Mouse (Mus musculus) ovary, postnatal 10 days (tissue): ENCODE measurements around the gene Hspa1b.
"Not testable (repeated sequence)": the region's sequence is repeated elsewhere in the genome, so short reads cannot be mapped to it uniquely, and the experiment has no call there.

Experiments
- DNase-seq: peaks from one replicate; pipeline ENCODE4 v3.0.0; 2022; ENCODE audit warnings: low spot score

Gene Hspa1b

DNA sequence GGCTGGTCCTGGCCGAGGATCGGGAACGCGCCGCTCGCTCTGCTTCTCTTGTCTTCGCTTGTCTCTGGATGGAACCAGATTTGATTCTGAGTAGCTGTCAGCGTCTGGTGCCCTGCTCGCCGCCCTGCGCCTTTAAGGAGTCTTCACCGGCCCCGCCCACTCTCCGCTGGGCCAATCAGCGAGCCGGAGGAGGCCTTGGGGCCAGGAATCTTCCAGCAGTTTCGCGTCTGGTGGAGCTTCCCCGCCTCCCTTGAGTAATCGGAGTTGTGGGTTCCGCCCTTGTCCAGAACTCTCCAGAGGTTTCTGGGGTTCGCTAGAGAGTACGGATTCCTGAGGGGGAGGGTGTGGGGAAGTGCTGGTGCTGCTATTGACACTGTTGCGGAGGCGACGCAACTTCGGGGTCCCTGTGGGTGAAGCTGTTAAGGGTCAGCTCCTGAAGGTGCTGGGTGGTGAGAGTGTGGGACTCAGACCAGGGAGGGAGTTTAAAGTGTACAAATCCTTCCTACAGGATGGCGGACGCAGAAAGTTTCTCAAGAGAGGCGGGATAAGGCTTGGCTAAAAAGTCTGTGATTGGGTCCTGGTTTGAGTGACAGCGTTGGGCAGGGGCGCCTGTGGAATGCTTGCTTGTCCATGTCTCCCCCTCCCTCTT, at the start of gene Hspa1b:
Gene Hspa1b, minus strand, starts transcription at position 109 of the 649 bp plus-strand sequence.
- DNase-seq = peak; percentile 71

DNA sequence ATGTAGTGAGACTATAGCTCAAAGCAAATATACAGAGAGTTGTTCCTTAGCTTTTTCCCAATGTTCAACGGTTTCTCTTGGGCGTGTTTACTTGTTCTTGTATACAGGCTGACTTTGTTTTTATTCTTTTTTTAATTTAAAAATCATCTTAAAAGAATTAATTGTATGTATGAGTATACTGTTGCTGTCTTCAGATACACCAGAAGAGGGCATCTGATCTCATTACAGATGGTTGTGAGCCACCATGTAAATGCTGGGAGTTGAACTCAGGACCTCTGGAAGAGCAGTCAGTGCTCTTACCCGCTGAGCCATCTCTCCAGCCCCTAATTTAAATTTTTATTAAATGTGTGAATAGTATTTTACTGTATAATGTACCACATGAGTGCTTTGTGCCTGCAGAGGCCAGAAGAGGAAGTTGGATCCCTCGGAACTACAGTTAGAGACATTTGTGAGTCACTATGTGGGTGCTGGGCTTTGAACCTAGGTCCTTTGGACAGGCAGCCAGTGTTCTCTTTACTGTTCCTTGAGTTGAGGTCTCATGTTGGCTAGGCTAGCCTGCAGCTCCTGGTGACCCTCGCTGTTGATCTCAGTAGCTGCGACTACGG, 48.5 kb upstream of the Hspa1b start:
- DNase-seq = no peak

- not testable (repeated sequence) for DNase-seq
Measured at GRCm38 (mm10) chr17:35005902-35006301, 46.9 kb upstream of the Hspa1b start.

DNA sequence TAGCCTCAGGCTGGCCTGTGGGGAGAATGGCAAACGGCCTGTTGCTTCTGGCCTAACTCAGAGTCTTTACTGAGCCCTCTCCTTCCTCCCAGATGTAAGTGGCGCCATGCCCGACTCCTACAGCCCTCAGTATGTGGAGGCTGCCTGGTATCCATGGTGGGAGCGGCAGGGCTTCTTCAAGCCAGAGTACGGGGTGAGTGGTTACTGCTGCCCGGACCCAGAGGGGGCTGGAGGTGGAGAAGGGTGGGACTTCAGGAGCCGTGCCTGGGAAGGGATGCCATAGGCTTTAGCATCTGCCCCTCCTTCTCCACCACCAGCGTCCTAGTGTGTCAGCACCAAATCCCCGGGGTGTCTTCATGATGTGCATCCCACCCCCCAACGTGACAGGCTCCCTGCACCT, 46.1 kb upstream of the Hspa1b start:
- DNase-seq = no peak

- no peak for DNase-seq
Measured at GRCm38 (mm10) chr17:35004075-35004717, 45.2 kb upstream of the Hspa1b start.

- no peak for DNase-seq
Measured at GRCm38 (mm10) chr17:35003022-35003838, 44.2 kb upstream of the Hspa1b start.

DNA sequence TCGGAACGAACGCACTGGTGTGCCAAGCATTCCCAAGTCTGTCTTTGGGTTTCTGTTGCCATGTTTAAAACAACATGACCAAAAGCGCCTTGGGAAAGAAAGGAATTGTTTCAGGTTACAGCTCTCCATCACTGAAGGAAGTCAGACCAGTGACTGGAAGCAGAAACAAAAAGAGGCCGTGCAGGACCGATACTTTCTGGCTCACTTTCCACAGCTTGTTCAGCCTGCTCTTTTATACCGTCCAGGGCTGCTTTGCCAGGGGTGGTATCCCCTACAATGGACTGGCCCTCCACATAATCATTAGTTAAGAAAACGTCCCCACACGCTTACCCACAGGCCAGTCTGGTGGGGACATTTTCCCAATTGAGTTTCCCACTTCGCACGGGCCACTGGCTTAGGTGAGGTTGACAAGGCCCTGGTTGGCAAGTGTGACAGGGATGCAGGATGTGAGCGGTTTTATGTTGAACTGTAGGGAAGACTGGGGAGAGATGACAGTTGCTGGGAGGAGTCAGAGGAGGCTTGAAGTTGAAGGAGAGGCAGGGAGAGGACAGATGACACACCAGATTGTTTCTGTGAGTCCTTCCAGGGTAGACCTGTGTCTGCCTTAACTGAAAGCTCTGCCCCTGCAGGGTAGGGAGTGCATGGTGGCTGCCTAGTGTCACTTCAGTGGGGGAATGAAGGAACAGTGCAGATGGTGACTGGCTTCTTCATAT, 43.3 kb upstream of the Hspa1b start:
- no peak for DNase-seq

DNA sequence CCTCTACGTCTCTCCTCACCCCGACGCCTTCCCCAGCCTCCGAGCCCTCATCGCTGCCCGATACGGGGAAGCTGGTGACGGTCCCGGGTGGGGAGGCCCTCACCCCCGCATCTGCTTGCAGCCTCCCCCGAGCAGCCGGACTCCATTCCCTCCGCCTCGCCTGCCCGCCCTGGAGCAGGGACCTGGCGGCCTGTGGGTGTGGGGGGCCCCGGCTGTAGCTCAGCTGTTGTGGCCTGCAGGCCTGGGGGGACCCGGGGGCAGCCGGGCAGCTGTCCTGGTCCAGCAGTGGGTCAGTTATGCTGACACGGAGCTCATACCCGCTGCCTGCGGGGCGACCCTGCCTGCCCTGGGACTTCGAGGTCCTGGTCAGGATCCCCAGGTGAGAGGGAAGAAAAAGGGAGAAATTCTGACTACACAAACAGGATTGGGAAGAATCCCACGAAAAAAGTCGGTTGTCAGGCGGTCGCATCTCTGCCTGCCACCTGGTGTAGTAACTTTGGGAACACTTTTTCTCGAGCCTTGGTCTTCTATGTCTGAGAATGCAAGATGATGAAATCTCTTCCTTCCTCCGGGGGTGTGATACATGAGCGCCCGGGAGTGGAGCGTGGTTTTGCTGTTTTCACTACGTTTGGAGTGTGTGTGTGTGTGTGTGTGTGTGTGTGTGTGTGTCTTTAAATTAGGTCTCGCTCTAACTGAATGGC, 42.6 kb upstream of the Hspa1b start:
- DNase-seq = no peak

GRCm38 (mm10) chr17:35000717-35001451, 41.8 kb upstream of the Hspa1b start, which contains the start of gene Vars:
Vars (plus strand) TSS chr17:35000987.
- DNase-seq = peak; percentile 89

DNA sequence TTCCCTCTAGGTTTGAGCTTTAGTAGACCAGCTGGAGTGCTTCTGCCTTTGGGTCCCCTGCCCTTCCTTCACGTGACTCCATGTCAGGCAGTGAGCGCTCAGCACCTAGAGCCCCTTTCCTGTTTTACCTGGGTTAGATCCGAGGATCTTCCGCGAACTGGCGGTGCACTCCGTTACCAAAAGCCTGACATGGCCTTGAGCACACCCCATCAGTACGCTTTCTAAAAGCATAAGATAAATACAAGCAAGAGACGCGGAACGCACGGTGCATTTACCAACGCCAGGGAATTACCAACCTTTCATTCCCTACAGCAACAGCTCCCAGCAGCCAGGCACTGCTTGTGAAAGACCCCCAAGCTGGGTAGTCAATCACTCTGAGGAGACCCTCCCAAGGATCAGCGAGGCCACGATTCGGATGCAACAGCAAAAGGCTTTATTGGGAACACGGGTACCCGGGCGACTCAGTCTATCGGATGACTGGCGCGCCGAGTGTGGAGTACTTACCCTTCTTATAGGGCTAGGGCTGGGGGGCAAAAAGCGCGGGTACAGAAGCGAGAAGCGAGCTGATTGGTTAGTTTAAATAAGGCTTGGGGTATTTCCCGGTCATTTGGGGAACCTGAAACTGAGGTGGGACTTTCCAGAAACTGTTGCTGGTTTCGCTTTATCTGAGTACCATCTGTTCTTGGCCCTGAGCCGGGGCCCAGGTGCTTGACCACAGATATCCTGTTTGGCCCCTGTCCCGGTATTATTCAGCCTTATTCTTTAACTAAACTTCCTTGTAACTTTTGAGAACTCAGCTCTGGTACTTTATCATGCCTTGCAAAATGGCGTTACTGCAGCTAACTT, 41.1 kb upstream of the Hspa1b start:
- not testable (repeated sequence) for DNase-seq

DNA sequence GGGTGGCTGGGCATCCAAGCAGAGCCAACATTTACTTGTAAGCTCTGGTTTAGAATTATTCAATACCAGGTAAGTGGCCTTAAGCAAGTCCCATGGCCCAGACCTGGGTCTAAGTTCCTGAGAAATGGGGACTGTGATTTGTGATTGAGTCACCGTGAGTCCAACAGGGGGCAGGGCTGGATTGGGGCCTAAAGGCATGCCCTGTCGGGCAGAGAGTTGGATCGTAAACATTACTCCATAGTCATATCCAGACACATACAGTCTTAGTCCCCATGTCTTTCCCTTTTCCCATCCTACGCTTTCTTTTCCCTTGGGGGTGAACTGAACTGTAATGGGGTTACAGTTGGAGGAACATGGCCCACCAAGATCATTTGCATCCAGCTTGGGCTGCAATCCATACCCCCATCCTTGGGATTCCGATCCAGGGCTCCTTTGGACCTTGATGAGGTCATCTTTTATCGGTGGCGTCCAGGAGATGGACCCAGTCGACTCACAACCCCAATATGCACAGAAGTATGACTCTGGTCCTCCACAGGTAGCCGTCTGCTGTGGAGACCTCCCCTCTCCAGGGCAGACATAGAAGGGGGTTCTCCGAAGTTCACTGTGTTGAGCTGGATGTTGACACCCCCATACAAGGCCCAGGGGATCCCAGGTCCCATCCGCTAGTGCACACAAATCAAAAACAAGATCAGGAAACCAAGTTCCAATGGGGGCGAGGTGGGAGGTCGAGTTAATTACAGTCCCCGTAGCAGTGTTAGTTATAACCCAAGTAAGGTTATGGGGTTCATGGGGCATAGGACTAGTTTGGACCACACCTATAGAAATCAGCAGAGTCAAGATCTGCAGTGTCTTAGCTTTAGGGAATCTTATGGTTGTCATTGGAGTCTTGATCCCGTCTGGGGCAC, 39.7 kb upstream of the Hspa1b start:
- DNase-seq = no peak

GRCm38 (mm10) chr17:34997142-34997483, 38.1 kb upstream of the Hspa1b start:
- no peak for DNase-seq

DNA sequence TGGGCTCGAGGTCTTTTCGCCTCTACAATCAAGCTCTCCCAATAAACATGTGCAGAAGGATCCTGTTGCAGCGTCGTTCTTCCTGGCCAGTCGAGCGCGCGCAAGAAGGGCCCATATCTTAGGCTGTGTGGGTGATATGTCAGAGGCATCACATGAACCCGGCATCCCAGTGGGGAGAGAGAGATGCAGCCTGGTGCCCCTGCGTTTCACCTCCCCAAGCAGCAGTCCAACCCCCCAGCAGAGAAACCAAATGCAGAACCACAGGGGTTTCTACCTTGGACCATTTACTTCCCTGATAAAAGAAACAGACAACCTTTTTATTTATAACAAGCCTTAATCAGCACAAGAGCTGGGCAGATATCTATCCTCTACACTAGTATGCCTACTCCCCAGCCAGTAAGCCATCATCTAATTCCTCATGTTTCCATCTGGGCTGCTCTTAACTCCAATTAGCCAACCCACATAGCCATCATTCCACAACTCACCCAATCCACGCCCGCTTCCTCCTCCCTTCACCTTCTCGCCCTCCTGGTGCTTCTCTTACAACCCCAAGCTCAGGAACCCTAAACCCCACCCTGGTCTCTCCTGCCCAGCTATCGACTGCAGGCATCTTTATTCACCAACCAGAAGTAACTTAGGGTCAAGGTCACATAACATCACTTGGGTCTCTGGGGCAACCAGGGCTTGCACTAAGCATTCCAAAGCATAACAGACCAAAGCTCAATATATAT, 37.5 kb upstream of the Hspa1b start:
- DNase-seq = no peak

GRCm38 (mm10) chr17:34995927-34996326, 36.9 kb upstream of the Hspa1b start:
- not testable (repeated sequence) for DNase-seq

GRCm38 (mm10) chr17:34995192-34995591, 36.2 kb upstream of the Hspa1b start:
- DNase-seq = not testable (repeated sequence)

GRCm38 (mm10) chr17:34994751-34995150, 35.7 kb upstream of the Hspa1b start:
- no peak for DNase-seq

- no peak for DNase-seq
Measured at GRCm38 (mm10) chr17:34984218-34984617, 25.2 kb upstream of the Hspa1b start.

- DNase-seq = no peak
Measured at GRCm38 (mm10) chr17:34982328-34982727, 23.3 kb upstream of the Hspa1b start.
